Mouse (Mus musculus) lung, adult 18-20 months (tissue): ENCODE data around the gene Spout1.

Experiments
- DNase-seq, 2 experiments: peaks; one replicate each; pipeline ENCODE4 v3.0.0; 2022; ENCODE audit warnings: mixed read lengths in 2 of 2

The Spout1 gene

DNA sequence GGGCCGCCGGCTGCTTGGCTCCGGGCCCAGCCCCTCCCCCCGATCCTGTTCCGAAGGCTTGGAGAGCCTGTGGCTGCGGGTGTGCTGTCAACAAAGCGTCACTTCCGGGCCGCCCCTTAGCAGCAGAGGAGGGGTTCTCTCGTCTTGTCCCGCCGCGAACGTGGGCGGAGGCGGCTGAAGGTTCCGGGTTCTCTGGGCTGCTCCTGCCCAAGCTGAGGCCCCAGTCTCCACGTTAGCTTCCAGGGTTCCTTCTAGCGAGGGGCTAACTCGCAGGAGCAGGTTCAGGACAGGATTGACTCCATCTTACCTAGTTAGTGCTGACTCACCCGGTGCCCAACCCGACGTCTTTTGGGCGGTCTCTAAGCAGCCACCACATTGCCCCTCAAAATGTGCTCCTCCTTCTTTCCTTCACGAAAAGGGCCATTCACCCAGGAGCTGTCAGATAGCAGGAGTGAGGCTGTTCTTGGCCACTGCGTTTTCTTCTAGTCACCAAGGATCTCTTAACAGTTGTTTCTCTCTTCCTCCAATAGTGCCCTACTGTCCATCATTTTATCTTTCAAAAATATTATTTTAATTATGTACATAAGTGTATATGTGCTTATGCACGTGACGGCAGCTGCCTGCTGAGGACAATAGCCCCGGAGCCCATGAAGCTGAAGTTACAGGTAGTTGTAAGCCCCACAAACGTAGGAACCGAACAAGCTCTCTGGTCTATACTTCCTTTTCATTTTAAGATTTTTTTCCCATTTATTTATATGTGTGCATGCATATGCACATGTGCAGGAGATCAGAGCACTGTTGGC lies 53.6 kb downstream of the Spout1 start, which contains the start of gene Zer1:
Gene Zer1 (minus strand): TSS at position 114 of the 803 bp plus-strand sequence.
- peak; percentile 97 for DNase-seq

DNA sequence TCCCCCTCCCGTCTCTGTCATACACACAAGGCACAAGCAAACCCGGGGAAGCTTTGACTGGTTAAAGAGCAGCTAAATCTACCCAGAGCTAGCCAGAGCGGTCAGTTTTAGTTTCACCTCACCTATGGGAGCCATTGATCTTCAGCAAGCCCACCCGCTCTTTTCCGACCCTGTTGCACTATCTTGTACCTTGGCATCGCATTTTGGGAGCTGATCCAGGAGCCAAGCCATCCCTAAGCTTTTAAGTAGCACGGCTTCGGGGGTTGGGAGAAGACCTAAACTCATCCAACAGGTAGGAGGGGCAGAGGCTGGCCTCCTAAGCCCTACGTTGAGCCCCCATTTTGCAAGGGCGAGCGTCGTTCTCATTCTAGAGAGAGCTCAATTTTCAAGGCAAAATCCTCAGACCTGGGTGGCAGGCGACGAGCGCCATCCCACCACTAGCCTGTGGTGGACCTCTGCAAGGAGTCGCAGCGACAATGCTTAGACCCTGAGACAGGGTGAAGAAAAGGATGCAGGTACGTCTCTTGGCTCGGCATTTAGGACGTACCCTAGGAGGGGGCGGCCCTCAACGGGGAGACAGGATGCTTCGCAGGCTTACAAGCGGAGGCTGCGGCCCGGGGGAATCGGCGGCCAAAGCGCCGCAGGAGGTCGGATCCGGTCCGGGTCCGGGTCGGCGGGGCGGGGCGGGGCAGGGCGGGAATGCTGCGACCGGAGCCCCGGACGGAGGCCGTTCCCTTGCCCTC lies 54.4 kb downstream of the Spout1 start:
- DNase-seq, result no peak
